Mouse (Mus musculus): Measurements from ENCODE around the gene Gm26657.

Gm26657 gene

DNA sequence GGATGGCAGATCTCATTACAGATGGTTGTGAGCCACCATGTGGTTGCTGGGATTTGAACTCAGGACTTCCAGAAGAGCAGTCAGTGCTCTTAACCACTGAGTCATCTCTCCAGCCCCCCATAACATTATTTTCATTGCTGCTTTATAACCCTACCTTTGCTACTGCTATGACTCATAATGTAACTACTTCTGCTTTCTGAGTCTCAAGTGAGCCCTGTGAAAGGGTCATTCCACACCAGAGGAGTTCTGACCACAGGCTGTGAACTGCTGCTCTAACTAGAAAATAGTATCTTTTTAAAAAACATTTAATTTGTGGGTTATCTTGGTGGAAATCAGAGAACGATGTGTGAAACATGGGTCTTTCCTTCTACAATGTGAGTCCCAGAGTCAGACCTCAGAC is 17.8 kb downstream of the Gm26657 start:
- no peak for DNase-seq (ENCODE audit: low spot score in 2 of 2)

DNA sequence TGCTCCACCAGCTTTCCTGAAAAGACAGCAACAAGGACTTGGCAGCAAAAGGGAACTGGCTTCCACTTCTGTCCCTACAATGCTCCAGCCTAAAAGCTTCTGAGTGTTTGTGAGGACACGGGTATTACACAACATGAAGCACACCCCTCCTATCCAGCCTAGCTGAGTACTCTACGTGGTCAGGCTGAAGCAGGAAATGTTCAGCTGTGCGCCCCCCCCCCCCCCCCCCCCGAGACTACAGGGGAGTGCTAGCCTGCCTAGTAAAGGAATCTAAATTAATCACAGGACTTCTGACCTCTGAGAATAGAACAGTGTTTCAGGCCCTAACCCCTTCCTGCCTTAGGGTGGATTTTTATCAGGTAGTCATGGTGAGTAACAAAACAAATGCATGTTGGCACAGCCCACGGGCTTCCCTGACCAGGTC is 28.0 kb downstream of the Gm26657 start:
- no peak for DNase-seq (ENCODE audit: low spot score in 2 of 2)

GRCm38 (mm10) chr4:56768913-56769312 is 29.0 kb downstream of the Gm26657 start:
- DNase-seq (ENCODE audit: low spot score in 2 of 2): no peak

GRCm38 (mm10) chr4:56771065-56771464 is 31.2 kb downstream of the Gm26657 start:
- no peak for DNase-seq (ENCODE audit: low spot score in 2 of 2)
